Mouse (Mus musculus): Measurements from ENCODE around the gene Fstl4.

The Fstl4 gene

GRCm38 (mm10) chr11:53229011-53229410, 464.6 kb downstream of the Fstl4 start:
- DNase-seq (ENCODE audit: low read depth) = no peak

- no peak for DNase-seq (ENCODE audit: low read depth)
Observed at GRCm38 (mm10) chr11:53231836-53232235, 467.4 kb downstream of the Fstl4 start.

- DNase-seq (ENCODE audit: low read depth) = no peak
Observed at GRCm38 (mm10) chr11:53233590-53233989, 469.2 kb downstream of the Fstl4 start.

Data from 416B (cell line).